Mouse (Mus musculus) embryonic fibroblast, embryonic 13.5 days (primary cell): ENCODE data around the gene Rab42. TPM values are rescaled to one million over a fixed set of nuclear protein-coding genes. Genes with fewer than 3 reads are reported as not detected.

Experiments used
- H3K27ac ChIP-seq: 2 replicates; pipeline ENCODE4 v1.5.1; 2012; ENCODE audit warnings: low read length, control low read depth, inconsistent platforms; ENCODE audit not compliant: insufficient read depth
- H3K4me1 ChIP-seq: 2 replicates; pipeline ENCODE4 v1.6.1; 2011; ENCODE audit warnings: low read length; ENCODE audit not compliant: control insufficient read depth, insufficient read depth
- H3K4me3 ChIP-seq: 2 replicates; pipeline ENCODE4 v1.5.1; 2011; ENCODE audit warnings: mild to moderate bottlenecking, control low read depth, low read length; ENCODE audit not compliant: insufficient read depth
- CTCF ChIP-seq: IDR thresholded peaks from 2 replicates; pipeline ENCODE4 v1.5.1; 2011; ENCODE audit warnings: mild to moderate bottlenecking, control low read depth, low read length, moderate library complexity, borderline replicate concordance; ENCODE audit not compliant: insufficient read depth
- POLR2A ChIP-seq: IDR thresholded peaks from 2 replicates; pipeline ENCODE4 v1.6.1; 2011; ENCODE audit warnings: low read depth, mild to moderate bottlenecking, control low read depth, low read length, moderate library complexity
- polyA plus RNA-seq: library from polyadenylated mRNA; stranded (reverse); fragments of >200 nt; gene quantifications from 2 replicates; pipeline ENCODE4 v1.2.4, GENCODE M21; 2011; ENCODE audit warnings: low read depth; ENCODE audit not compliant: missing spikeins, insufficient read length

Rab42 gene
- polyA plus RNA-seq, 1 experiment: not detected

DNA sequence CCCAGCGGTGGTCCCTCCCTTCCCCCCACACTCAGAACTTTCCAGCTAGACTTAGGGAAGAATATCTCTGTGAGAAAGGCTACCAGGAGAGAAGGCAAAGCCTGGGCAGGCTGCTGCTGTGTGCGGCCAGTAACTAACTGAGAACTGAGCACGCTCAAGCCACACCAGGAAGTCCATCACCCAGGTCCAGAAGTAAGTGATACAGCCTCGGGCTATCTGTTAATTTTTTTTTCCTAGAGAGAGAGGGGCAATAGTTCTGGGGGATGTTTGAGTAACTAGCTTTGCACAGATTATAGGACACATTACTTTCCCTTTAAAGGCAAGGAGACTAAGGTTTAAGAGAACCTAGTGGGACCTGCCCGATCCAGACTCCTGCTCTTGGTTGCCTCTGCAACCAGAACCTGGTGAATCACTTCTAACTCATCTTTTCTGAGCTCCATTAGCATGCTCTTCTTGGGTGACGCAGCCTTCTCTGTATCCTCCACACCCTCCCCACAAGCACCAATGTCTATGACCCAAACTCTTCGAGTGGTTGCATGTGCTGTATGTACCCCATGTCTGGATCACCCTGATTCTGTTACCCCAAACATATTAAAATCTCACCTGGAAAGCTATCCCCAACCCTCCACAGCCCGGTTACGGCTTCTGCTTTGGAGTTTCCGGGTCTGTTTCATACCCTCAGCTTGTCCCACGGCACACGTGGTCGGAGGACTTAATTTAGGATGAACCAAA is 41.4 kb upstream of the Rab42 start:
- TF ChIP-seq CTCF (no peak), POLR2A (0 out of 2 replicates have a peak, but pooled peaks have one; percentile 7)
- Histone ChIP-seq H3K4me1 (no peaks in the 10 kb centered on the region), H3K4me3 (peak overlapping the region; percentile 60), H3K27ac (peak overlapping the region; percentile 38)

DNA sequence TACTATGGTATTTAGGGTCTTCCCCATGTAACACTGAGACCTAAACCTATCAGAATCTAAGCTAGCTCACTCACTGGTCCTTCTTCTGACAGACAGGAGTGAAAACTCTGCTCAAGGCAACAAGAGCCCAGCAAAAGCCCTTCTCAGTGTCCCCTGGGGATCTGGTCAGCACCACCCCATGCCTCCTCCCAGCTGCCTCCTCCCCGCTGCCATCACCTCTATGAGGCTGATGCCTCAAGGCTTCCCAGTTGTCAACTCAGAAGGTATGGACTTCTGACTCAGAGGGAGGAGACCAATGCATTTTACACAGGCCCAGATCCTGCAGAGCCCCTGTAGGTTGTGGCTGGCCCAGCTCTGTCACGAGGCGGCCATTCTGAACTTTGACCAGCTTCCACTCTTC is 38.3 kb upstream of the Rab42 start:
- H3K4me1 ChIP-seq: no peaks in the 10 kb centered on the region
- TF ChIP-seq CTCF (no peak), POLR2A (no peak)
- no peak overlapping the region for H3K27ac ChIP-seq
- no peak overlapping the region for H3K4me3 ChIP-seq

DNA sequence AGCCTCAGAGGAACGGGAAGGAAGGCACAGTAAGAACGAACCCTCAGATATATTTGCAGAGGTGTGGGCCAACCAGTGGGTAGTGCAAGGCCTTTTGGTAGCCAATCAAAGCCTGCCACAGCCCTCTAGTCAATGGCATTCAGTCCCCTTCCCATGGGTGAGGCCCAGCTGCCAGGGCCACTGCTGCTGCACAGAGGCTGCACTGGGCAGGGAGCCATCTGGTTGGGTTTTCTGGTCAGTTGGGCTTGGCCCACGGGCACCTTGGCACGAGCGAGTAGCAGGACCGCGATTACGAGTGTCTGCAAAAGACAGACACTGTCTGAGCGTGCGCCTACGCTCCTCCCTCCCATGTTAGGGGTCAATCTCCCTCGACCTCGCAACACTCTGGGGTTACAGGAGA is 35.8 kb upstream of the Rab42 start:
- no peak overlapping the region for H3K27ac ChIP-seq
- no peak for TF ChIP-seq POLR2A
- TF ChIP-seq CTCF: no peak
- H3K4me1 ChIP-seq: no peaks in the 10 kb centered on the region
- H3K4me3 ChIP-seq: no peak overlapping the region

DNA sequence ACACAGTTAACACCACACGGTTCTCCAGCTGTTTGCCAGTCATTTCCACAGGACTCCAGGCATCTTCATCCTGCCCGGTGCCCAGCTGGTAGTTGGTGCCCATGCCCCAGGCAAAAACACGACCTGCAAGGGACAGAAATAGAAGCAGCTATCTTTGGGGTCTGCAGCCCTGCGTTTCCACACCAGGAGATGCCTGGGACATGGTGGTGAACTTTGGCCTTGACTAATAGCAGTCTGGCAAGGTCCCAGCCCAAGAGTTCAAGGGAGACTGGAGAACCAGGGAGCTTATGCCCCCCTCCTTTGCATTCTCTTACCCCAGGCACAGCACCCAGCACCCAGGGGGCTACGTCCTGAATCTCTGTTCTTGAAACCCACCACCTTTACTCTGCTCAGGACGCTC is 29.7 kb upstream of the Rab42 start:
- H3K4me3 ChIP-seq: no peak overlapping the region
- TF ChIP-seq CTCF: no peak
- TF ChIP-seq POLR2A: no peak
- H3K27ac ChIP-seq: no peak overlapping the region

DNA sequence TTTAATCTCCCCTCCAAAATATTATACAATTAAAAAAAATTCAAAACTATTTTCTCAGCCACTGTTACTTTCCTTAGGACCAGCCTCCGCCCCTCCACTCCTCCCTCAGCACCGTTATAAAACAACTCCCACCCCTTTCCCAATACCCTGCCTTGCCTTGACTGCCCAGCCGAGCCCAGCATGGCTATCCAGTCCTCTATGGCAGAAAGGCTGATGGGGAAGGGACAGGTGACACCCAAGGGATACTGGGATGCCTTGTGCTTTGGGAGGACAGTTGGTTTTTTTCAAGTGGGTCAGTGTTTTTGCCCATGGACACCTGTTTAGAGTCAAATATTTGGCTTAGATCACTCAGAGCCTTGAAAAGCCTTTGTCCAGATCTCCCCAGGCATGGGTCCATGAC is 28.8 kb upstream of the Rab42 start:
- Histone ChIP-seq H3K4me1 (peaks cover 4% of the 10 kb centered on the region), H3K27ac (no peak overlapping the region), H3K4me3 (no peak overlapping the region)
- TF ChIP-seq POLR2A (no peak), CTCF (no peak)

More for the DNA sequence above, 29.7 kb upstream of the Rab42 start:
- H3K4me1 ChIP-seq: peaks cover 4% of the 10 kb centered on the region

DNA sequence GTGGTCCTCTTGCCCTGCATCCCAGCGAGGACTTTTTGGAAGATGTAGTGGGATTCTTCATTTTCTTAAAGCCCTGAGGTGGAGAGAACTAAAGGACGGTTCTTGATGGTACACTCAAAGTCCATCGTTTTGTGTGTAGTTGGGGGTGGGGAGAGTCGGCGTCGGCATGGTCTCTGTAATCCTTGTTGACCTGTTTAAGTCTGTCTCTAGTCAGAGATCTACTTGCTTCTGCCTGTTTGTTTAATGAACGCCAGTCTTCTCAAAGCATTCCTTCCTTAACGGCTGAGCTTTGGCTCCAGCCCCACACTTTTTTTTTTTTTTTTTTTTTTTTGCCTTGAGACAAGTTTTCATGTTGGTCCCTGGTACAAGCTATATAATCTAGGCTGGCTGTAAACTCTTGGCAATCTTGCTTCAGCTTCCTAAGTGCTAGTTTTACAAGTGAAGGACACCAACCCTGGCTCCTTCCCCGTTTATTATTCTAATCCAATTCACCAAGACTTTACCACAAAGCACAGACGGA is 26.7 kb upstream of the Rab42 start:
- Histone ChIP-seq H3K4me3 (peak overlapping the region; percentile 76), H3K4me1 (peaks cover 4% of the 10 kb centered on the region), H3K27ac (peak overlapping the region; percentile 92)
- no peak for TF ChIP-seq POLR2A

DNA sequence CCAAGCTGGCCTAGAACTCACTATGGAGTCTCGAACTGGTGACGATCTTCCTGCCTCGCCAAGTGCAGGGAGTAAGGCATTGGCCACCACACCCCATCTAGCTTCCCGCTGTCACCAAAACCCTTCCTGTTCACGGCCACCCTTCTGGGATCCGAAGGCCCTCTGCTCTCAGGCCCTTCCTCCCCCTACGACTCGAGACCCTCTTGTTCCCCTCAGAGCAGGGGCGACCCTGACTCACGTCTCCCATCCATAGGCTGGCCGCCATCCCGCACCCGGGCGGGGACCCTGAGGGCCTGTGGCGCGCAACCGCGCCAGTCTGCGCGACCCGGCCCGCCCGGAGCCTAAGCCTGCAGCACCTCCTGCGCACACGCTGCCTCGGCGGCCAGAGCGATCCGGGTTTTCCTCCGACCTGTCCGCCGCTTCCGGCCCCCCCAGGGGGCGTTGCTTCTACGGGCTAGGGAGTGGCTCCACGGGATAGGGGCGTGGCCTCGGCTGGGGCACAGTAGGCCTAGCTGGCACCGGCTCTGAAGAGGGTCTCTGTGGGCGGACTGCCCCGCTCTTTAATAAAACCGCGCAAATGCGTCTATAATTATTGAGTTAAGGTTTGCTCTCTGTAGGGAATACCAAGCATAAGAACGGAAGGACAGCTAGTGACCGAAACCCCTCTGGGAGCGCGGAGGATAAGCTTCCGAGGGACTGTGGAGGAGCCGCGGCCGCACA is 26.1 kb upstream of the Rab42 start, which contains the start of gene Trnau1ap:
Gene Trnau1ap (minus strand): TSS at position 424 of the 720 bp plus-strand sequence.
- TF ChIP-seq POLR2A (peak; percentile 82), CTCF (no peak)
- Histone ChIP-seq H3K27ac (peak within 1 kb of the TSS; percentile 92), H3K4me3 (peak within 1 kb of the TSS; percentile 76), H3K4me1 (peaks cover 4% of the 10 kb centered on the region)

DNA sequence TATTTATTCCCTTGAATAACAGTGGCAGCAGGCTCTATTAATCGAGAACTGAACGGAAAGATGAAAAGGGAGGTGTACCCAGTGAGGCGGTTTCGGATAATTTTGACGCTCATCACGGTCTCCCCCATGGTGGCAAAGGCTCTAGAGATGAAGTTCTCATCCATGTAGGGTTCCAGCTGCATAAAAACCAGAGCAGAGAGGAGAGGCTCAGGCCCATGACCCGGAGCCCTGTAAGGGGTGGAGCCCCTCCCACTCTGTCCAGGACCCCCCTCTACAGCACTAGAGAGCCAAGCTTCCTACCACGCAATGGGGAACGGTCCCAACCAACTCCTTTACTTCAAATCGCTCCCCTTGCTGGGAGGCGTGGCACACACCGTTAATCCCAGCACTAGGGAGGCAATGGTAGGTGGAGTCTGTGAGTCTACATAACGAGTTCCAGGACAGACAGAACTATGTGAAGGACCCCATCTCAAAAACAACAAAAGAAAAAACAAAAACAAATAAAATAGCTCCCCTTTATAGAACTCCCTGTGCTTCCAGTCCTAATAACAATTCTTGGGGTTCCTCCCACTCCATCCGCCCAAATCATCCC is 25.3 kb upstream of the Rab42 start:
- peaks cover 4% of the 10 kb centered on the region for H3K4me1 ChIP-seq
- TF ChIP-seq POLR2A (no peak), CTCF (no peak)
- peak overlapping the region; percentile 65; the same call in 1 of the 2 replicates for H3K27ac ChIP-seq
- H3K4me3 ChIP-seq: peak overlapping the region; percentile 76

DNA sequence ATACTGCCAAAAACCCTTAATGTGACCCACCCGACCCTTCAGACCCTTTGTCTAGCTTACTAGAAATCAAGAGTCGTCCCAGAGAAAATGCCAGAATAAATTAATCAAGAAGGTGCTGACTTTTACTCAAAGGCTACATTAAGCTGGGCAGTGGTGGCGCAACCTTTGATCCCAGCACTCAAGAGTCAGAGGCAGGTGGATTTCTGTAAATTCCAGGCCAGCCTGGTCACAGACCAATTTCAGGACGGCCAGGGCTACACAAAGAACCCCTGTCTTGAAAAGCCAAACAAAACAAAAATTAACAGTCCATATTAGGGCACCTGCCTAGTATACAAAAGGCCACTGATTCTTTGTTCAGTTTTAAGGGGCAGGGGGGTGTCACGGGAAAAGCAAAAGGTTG is 23.3 kb upstream of the Rab42 start:
- no peak for TF ChIP-seq CTCF
- no peak overlapping the region for H3K4me3 ChIP-seq

More for the DNA sequence above, 23.3 kb upstream of the Rab42 start:
- Histone ChIP-seq H3K4me1 (peaks cover 4% of the 10 kb centered on the region), H3K27ac (no peak overlapping the region)
